Mouse (Mus musculus): ENCODE data around the gene Gm20696.

- no peak for TF ChIP-seq CTCF (IDR thresholded peaks at IDR 0.05; ENCODE audit: low read depth)
- TF ChIP-seq EP300 (IDR thresholded peaks at IDR 0.05; ENCODE audit: low read depth): no peak
Measured at GRCm38 (mm10) chr6:99357931-99358330, 308.7 kb downstream of the Gm20696 start.

Measured in liver, embryonic 14.5 days (tissue).